Mouse (Mus musculus) CH12.LX (cell line): ENCODE results near the gene Col4a1. TPM values are rescaled to one million over a fixed set of nuclear protein-coding genes. Genes with fewer than 3 reads are reported as not detected.

Source experiments
- DNase-seq: peaks from one replicate; pipeline ENCODE4 v3.0.0-alpha.2; 2013; ENCODE audit errors: extremely low read depth
- H3K27ac ChIP-seq: 2 replicates; pipeline ENCODE4 v1.5.1; 2012; ENCODE audit warnings: low read depth, mild to moderate bottlenecking, control low read depth, moderate library complexity; ENCODE audit not compliant: insufficient read depth
- H3K27me3 ChIP-seq: replicated peaks from 2 replicates; pipeline ENCODE3; 2012; ENCODE audit warnings: inconsistent platforms
- H3K36me3 ChIP-seq, 2 experiments: replicated peaks in 1 of 2; 2 replicates each; pipeline versions ENCODE3 to v1.6.1; 2012; ENCODE audit warnings: inconsistent platforms in 1 of 2, low read length in 1 of 2, mild to moderate bottlenecking in 1 of 2, mixed read lengths in 1 of 2, moderate library complexity in 1 of 2; ENCODE audit not compliant: control insufficient read depth in 1 of 2, insufficient read depth in 1 of 2
- H3K4me1 ChIP-seq, 2 experiments: 2 replicates each; pipeline ENCODE4 v1.6.1; 2012; ENCODE audit warnings: inconsistent platforms in 1 of 2, moderate library complexity in 1 of 2; ENCODE audit not compliant: insufficient read depth in 2 of 2, control insufficient read depth in 1 of 2
- H3K4me2 ChIP-seq: 2 replicates; pipeline ENCODE4 v1.6.1; 2012; ENCODE audit warnings: low read depth, mild to moderate bottlenecking, control low read depth; ENCODE audit not compliant: poor library complexity, insufficient read depth, severe bottlenecking
- H3K4me3 ChIP-seq, 3 experiments: fragments of 150-350 bp in 1 of 3; sonication (generic) in 1 of 3; replicated peaks in 1 of 3; 2 replicates each; pipeline versions ENCODE3 to v1.5.1; 2011 to 2012; ENCODE audit warnings: low read depth in 2 of 3, low read length in 2 of 3, mild to moderate bottlenecking in 2 of 3, moderate library complexity in 2 of 3, control low read depth in 1 of 3, improper control_type of control experiment in 1 of 3, inconsistent platforms in 1 of 3, mixed read lengths in 1 of 3; ENCODE audit not compliant: poor library complexity in 1 of 3
- H3K79me2 ChIP-seq: replicated peaks from 2 replicates; pipeline ENCODE4 v1.6.1; 2012; ENCODE audit warnings: mild to moderate bottlenecking, moderate library complexity; ENCODE audit not compliant: control insufficient read depth, poor library complexity, insufficient read depth, severe bottlenecking; ENCODE audit errors: extremely low read depth
- H3K9ac ChIP-seq: 2 replicates; pipeline ENCODE4 v1.6.1; 2012; ENCODE audit warnings: low read depth, mild to moderate bottlenecking, control low read depth, moderate library complexity; ENCODE audit not compliant: insufficient read depth
- H3K9me3 ChIP-seq: replicated peaks from 2 replicates; pipeline ENCODE3; 2012; ENCODE audit warnings: low read length, inconsistent platforms, mixed read lengths
- BHLHE40 ChIP-seq: IDR thresholded peaks from 2 replicates; pipeline ENCODE4 v1.6.1; 2011; ENCODE audit warnings: mild to moderate bottlenecking, low read depth, low read length, improper control_type of control experiment
- CTCF ChIP-seq, 2 experiments: IDR thresholded peaks in 1 of 2; conservative IDR thresholded peaks in 1 of 2; 2 replicates each; pipeline ENCODE4 v1.5.1; 2011 to 2012; ENCODE audit warnings: low read depth in 2 of 2, low read length in 2 of 2, improper control_type of control experiment in 1 of 2, inconsistent platforms in 1 of 2, mild to moderate bottlenecking in 1 of 2, moderate library complexity in 1 of 2
- ELF1 ChIP-seq: IDR thresholded peaks from 2 replicates; pipeline ENCODE4 v1.6.1; 2014; ENCODE audit warnings: low read depth, mild to moderate bottlenecking, inconsistent platforms, low read length, improper control_type of control experiment
- EP300 ChIP-seq: IDR thresholded peaks from 2 replicates; pipeline ENCODE4 v1.6.1; 2011; ENCODE audit warnings: low read length, improper control_type of control experiment
- HCFC1 ChIP-seq: IDR thresholded peaks from 2 replicates; pipeline ENCODE4 v1.6.1; 2012; ENCODE audit warnings: low read depth, mild to moderate bottlenecking, inconsistent platforms, low read length, improper control_type of control experiment
- IRF4 ChIP-seq: IDR thresholded peaks from 2 replicates; pipeline ENCODE4 v1.6.1; 2014; ENCODE audit warnings: low read depth, mild to moderate bottlenecking, inconsistent platforms, low read length, improper control_type of control experiment
- MAFK ChIP-seq: IDR thresholded peaks from 2 replicates; pipeline ENCODE4 v1.6.1; 2011; ENCODE audit warnings: low read length, improper control_type of control experiment; ENCODE audit not compliant: insufficient replicate concordance
- MAX ChIP-seq: IDR thresholded peaks from 2 replicates; pipeline ENCODE4 v1.6.1; 2011; ENCODE audit warnings: low read length, improper control_type of control experiment
- MYC ChIP-seq: IDR thresholded peaks from 2 replicates; pipeline ENCODE4 v1.6.1; 2011; ENCODE audit warnings: low read depth, mild to moderate bottlenecking, improper control_type of control experiment, low read length
- NELFE ChIP-seq: IDR thresholded peaks from 2 replicates; pipeline ENCODE4 v1.6.1; 2011; ENCODE audit warnings: low read depth, low read length, improper control_type of control experiment
- PAX5 ChIP-seq: IDR thresholded peaks from 2 replicates; pipeline ENCODE4 v1.6.1; 2012; ENCODE audit warnings: low read length, inconsistent platforms, mixed read lengths
- POLR2A ChIP-seq: IDR thresholded peaks from 2 replicates; pipeline ENCODE4 v1.6.1; 2011; ENCODE audit warnings: low read depth, mild to moderate bottlenecking, improper control_type of control experiment, low read length
- RAD21 ChIP-seq: IDR thresholded peaks from 2 replicates; pipeline ENCODE4 v1.6.1; 2011; ENCODE audit warnings: low read depth, mild to moderate bottlenecking, low read length, improper control_type of control experiment, moderate library complexity
- SIN3A ChIP-seq: IDR thresholded peaks from 2 replicates; pipeline ENCODE4 v1.6.1; 2012; ENCODE audit warnings: low read length, improper control_type of control experiment, inconsistent platforms
- SMC3 ChIP-seq: IDR thresholded peaks from 2 replicates; pipeline ENCODE4 v1.6.1; 2011; ENCODE audit warnings: low read depth, low read length, improper control_type of control experiment
- TCF12 ChIP-seq: IDR thresholded peaks from 2 replicates; pipeline ENCODE4 v1.6.1; 2014; ENCODE audit warnings: low read depth, mild to moderate bottlenecking, inconsistent platforms, low read length, improper control_type of control experiment
- UBTF ChIP-seq: IDR thresholded peaks from 2 replicates; pipeline ENCODE4 v1.6.1; 2012; ENCODE audit warnings: low read depth, mild to moderate bottlenecking, inconsistent platforms, low read length, improper control_type of control experiment, moderate library complexity
- USF1 ChIP-seq: IDR thresholded peaks from 2 replicates; pipeline ENCODE4 v1.6.1; 2014; ENCODE audit warnings: low read depth, mild to moderate bottlenecking, inconsistent platforms, low read length, improper control_type of control experiment
- USF2 ChIP-seq: conservative IDR thresholded peaks from 2 replicates; pipeline ENCODE4 v1.6.1; 2011; ENCODE audit warnings: low read depth, low read length, improper control_type of control experiment
- ZNF384 ChIP-seq: IDR thresholded peaks from 2 replicates; pipeline ENCODE4 v1.6.1; 2012; ENCODE audit warnings: low read depth, low read length, improper control_type of control experiment, inconsistent platforms
- dilution Hi-C: fragments of 300-500 bp; cut with MboI; formaldehyde crosslinking; loops from 2 replicates; pipeline ENCODE4 v1.14.3; 2020; ENCODE audit warnings: low sequenced_read_pairs; ENCODE audit not compliant: extremely low pct_unique_long_range_greater_than_20kb, extremely low pct_ligation_motif_present
- in situ Hi-C: fragments of 300-500 bp; cut with MboI; formaldehyde crosslinking; loops from 3 replicates; pipeline ENCODE4 v1.14.3; 2019; ENCODE audit warnings: low sequenced_read_pairs, low pct_ligation_motif_present, low pct_unique_long_range_greater_than_20kb, mixed read lengths
- polyA plus RNA-seq: library from polyadenylated mRNA; unstranded; fragments of >175 nt; gene quantifications from 2 replicates; pipeline ENCODE4 v1.2.1, GENCODE M21; 2012; ENCODE audit warnings: low read depth; ENCODE audit not compliant: insufficient read length
- total RNA-seq, 2 experiments: library from RNA; depleted of rRNA; stranded (reverse); fragments of 300-350 nt in 1 of 2; fragments of >200 nt in 1 of 2; gene quantifications; 2 replicates each; pipeline ENCODE4 v1.2.3; 2012 to 2014

Gene Col4a1
- total and polyA plus RNA-seq, 3 experiments = 0.04 to 0.27 (median 0.13) TPM

DNA sequence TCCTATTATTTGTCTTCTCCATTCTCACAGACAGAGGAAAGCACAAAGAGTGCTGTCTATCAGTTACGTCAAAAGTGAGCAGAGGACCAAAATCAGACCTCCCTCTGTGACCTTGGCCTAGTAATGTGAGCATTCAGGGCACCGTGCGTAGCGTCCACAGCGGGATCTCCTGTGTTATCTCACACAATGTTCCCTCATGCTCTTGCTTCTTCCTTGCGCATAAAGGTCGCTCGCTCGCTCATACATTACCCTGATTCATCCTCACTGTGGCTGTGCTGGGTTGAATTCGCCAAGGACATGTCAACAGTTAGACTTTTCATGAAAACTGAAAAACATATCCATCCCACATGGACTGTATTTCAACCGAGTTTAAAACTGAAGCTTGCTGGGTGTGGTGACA is 115.4 kb downstream of the Col4a1 start:
- Histone ChIP-seq H3K9me3 (no peaks in the 10 kb centered on the region), H3K9ac (no peak overlapping the region), H3K27ac (no peak overlapping the region), H3K36me3 (no peaks in the 10 kb centered on the region), H3K27me3 (peaks cover 6% of the 10 kb centered on the region), H3K4me3 (no peak overlapping the region), H3K79me2 (no peaks in the 10 kb centered on the region), H3K4me2 (no peak overlapping the region), H3K4me1 (no peaks in the 10 kb centered on the region)
- TF ChIP-seq EP300 (no peak), IRF4 (no peak), SMC3 (no peak), POLR2A (no peak), ELF1 (no peak), USF2 (no peak)
- in situ Hi-C loops (loop anchor here (25.0 kb wide), 1 partner anchor 385 kb away; no protein-coding TSS in a partner anchor), dilution Hi-C loops (no loop called here)
- DNase-seq = no peak

DNA sequence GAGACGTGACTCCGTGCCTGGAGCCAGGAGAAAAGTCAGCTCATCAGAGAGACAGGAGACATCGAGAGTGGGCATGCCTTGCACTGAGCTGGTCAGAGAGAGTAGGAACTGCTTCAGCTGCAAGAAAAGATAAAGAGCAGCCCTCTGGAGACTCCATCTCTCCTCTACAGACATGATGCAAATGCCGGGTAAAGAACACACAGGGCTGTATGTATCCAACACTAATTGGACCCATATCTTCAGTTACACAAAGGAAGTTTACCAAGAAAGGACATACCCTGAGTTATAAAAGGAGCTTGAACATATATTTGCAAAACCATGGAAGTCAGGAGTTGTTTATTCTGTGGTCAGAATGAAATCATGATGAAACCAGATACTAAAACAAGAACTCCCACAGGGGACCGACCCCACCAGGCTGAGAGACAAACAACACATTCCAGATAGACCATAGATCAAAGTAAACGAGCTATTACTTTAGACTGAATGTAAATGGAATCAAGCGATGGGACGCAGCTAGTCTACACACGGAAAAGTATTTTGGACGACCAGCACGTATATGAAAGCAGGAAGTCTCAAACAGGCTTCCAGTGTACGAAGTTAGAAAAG is 119.8 kb downstream of the Col4a1 start:
- Histone ChIP-seq H3K4me3 (no peak overlapping the region), H3K4me1 (peaks cover 0 to 2% of the 10 kb centered on the region in 2 experiments; a peak in 1 of 4 replicates), H3K9me3 (no peaks in the 10 kb centered on the region), H3K79me2 (no peaks in the 10 kb centered on the region)
- no peak for DNase-seq
- dilution Hi-C loops = no loop called here
- TF ChIP-seq RAD21 = no peak
- no peak for TF ChIP-seq CTCF (conservative IDR thresholded peaks at IDR 0.05 in 1 of 2, IDR thresholded peaks at IDR 0.05 in 1 of 2; ENCODE audit: low read depth in 2 of 2, low read length in 2 of 2)
- no peak for TF ChIP-seq HCFC1
- no peak for TF ChIP-seq ZNF384
- TF ChIP-seq UBTF = no peak
- TF ChIP-seq USF1 = no peak
- TF ChIP-seq SIN3A = no peak
- TF ChIP-seq MYC = no peak
- no peak for TF ChIP-seq MAFK
- TF ChIP-seq NELFE = no peak
- TF ChIP-seq IRF4 = no peak
- no peak for TF ChIP-seq BHLHE40
- TF ChIP-seq TCF12 = no peak
- no peak for TF ChIP-seq USF2
- TF ChIP-seq PAX5 = no peak
- no peak for TF ChIP-seq MAX
- TF ChIP-seq, all 38 proteins: peak for 0
- Histone ChIP-seq H3K9ac (no peak overlapping the region), H3K27ac (no peak overlapping the region), H3K36me3 (no peaks in the 10 kb centered on the region), H3K4me2 (no peak overlapping the region), H3K27me3 (peaks cover 11% of the 10 kb centered on the region)
- in situ Hi-C loops = loop anchor here (25.0 kb wide), 1 partner anchor 381 kb away; no protein-coding TSS in a partner anchor
